Mouse (Mus musculus): Measurements from ENCODE around the gene Acta2.

The Acta2 gene

GRCm38 (mm10) chr19:34254880-34255681 lies at the start of gene Acta2:
Gene Acta2, minus strand, starts transcription at chr19:34255590.
- in situ Hi-C loops (cut with MboI, MseI) = no loop called here

- in situ Hi-C loops (cut with MboI, MseI) = loop anchor here (10.0 to 25.0 kb wide), 2 partner anchors 60 to 918 kb away; partner anchors contain the start of gene Rnls (in 1 of the 2)
These were observed 49.5 kb upstream of the Acta2 start for GRCm38 (mm10) chr19:34304917-34305316.

- in situ Hi-C loops (cut with MboI, MseI) = loop anchor here (10.0 to 25.0 kb wide), 2 partner anchors 56 to 913 kb away; partner anchors contain the start of gene Rnls (in 1 of the 2)
These were observed 45.0 kb upstream of the Acta2 start for GRCm38 (mm10) chr19:34300430-34300829.

- in situ Hi-C loops (cut with MboI, MseI) = no loop called here
These were observed 43.8 kb upstream of the Acta2 start for GRCm38 (mm10) chr19:34299229-34299628.

GRCm38 (mm10) chr19:34298531-34298930 lies 43.1 kb upstream of the Acta2 start:
- in situ Hi-C loops (cut with MboI, MseI) = no loop called here

GRCm38 (mm10) chr19:34295442-34295841 lies 40.1 kb upstream of the Acta2 start:
- in situ Hi-C loops (cut with MboI, MseI) = no loop called here

- in situ Hi-C loops (cut with MboI, MseI) = loop anchor here in 1 of 2 experiments (5.0 kb wide), 1 partner anchor 51 kb away; no protein-coding TSS in a partner anchor
These were observed 38.1 kb upstream of the Acta2 start for GRCm38 (mm10) chr19:34293376-34293947.

- in situ Hi-C loops (cut with MboI, MseI) = loop anchor here in 1 of 2 experiments (5.0 kb wide), 1 partner anchor 50 kb away; no protein-coding TSS in a partner anchor
These were observed 37.3 kb upstream of the Acta2 start for GRCm38 (mm10) chr19:34292701-34293100.

GRCm38 (mm10) chr19:34291956-34292355 lies 36.6 kb upstream of the Acta2 start:
- in situ Hi-C loops (cut with MboI, MseI) = loop anchor here in 1 of 2 experiments (5.0 kb wide), 1 partner anchor 50 kb away; no protein-coding TSS in a partner anchor

- in situ Hi-C loops (cut with MboI, MseI) = loop anchor here in 1 of 2 experiments (5.0 kb wide), 1 partner anchor 49 kb away; no protein-coding TSS in a partner anchor
These were observed 36.0 kb upstream of the Acta2 start for GRCm38 (mm10) chr19:34291379-34291778.

GRCm38 (mm10) chr19:34290872-34291341 lies 35.5 kb upstream of the Acta2 start:
- in situ Hi-C loops (cut with MboI, MseI) = loop anchor here in 1 of 2 experiments (5.0 kb wide), 1 partner anchor 49 kb away; no protein-coding TSS in a partner anchor

- in situ Hi-C loops (cut with MboI, MseI) = loop anchor here in 1 of 2 experiments (5.0 kb wide), 1 partner anchor 48 kb away; no protein-coding TSS in a partner anchor
These were observed 34.8 kb upstream of the Acta2 start, which contains the start of gene Fas for GRCm38 (mm10) chr19:34289948-34290789. Gene Fas, plus strand, starts transcription at chr19:34290666.

GRCm38 (mm10) chr19:34288696-34289095 lies 33.3 kb upstream of the Acta2 start:
- in situ Hi-C loops (cut with MboI, MseI) = no loop called here

- in situ Hi-C loops (cut with MboI, MseI) = no loop called here
These were observed 32.4 kb upstream of the Acta2 start for GRCm38 (mm10) chr19:34287656-34288415.

GRCm38 (mm10) chr19:34287221-34287620 lies 31.8 kb upstream of the Acta2 start:
- in situ Hi-C loops (cut with MboI, MseI) = no loop called here

GRCm38 (mm10) chr19:34284826-34285225 lies 29.4 kb upstream of the Acta2 start:
- in situ Hi-C loops (cut with MboI, MseI) = no loop called here

- in situ Hi-C loops (cut with MboI, MseI) = no loop called here
These were observed 29.0 kb upstream of the Acta2 start for GRCm38 (mm10) chr19:34284383-34284782.

GRCm38 (mm10) chr19:34283614-34284013 lies 28.2 kb upstream of the Acta2 start:
- in situ Hi-C loops (cut with MboI, MseI) = no loop called here

- in situ Hi-C loops (cut with MboI, MseI) = no loop called here
These were observed 22.7 kb upstream of the Acta2 start for GRCm38 (mm10) chr19:34278078-34278477.

- in situ Hi-C loops (cut with MboI, MseI) = no loop called here
These were observed 17.7 kb upstream of the Acta2 start for GRCm38 (mm10) chr19:34273073-34273472.

Measured in T-helper 17 cell (primary cell).